Mouse (Mus musculus) kidney, embryonic 15.5 days (tissue): ENCODE measurements at regions not wholly inside any gene's neighbourhood (a gene's known extent, or its start where the extent isn't known, plus 50 kb on each side); places are given as distances from the start of the nearest gene placed in this dataset.
A peak's percentile ranks its signal among the peaks of the same experiment; 100 is the strongest.

Source experiments
- ATAC-seq: fragments of 200-750 bp; cut with Nextera tagmentation; replicated peaks from 2 replicates; pipeline ENCODE4 v1.8.0; 2017; ENCODE audit warnings: moderate TSS enrichment; ENCODE audit not compliant: low FRiP score
- H3K27ac ChIP-seq: fragments of 300-500 bp; sonication (generic); 2 replicates; pipeline ENCODE4 v1.5.1; 2015; ENCODE audit warnings: mild to moderate bottlenecking, inconsistent platforms
- H3K27me3 ChIP-seq: fragments of 300-500 bp; sonication (generic); 2 replicates; pipeline ENCODE4 v1.6.1; 2015; ENCODE audit warnings: inconsistent platforms
- H3K36me3 ChIP-seq: fragments of 300-500 bp; sonication (generic); 2 replicates; pipeline ENCODE4 v1.6.1; 2015; ENCODE audit warnings: inconsistent platforms
- H3K4me1 ChIP-seq: fragments of 300-500 bp; sonication (generic); 2 replicates; pipeline ENCODE4 v1.6.1; 2015; ENCODE audit warnings: inconsistent platforms
- H3K4me2 ChIP-seq: fragments of 300-500 bp; sonication (generic); 2 replicates; pipeline ENCODE4 v1.6.1; 2015; ENCODE audit warnings: moderate library complexity, mild to moderate bottlenecking, inconsistent platforms
- H3K4me3 ChIP-seq: fragments of 300-500 bp; sonication (generic); replicated peaks from 2 replicates; pipeline ENCODE4 v1.5.1; 2015; ENCODE audit warnings: mild to moderate bottlenecking, inconsistent platforms
- H3K9ac ChIP-seq: fragments of 300-500 bp; sonication (generic); 2 replicates; pipeline ENCODE4 v1.6.1; 2015; ENCODE audit warnings: mild to moderate bottlenecking, inconsistent platforms
- H3K9me3 ChIP-seq: fragments of 300-500 bp; sonication (generic); replicated peaks from 2 replicates; pipeline ENCODE4 v1.6.1; 2016; ENCODE audit warnings: inconsistent platforms
- WGBS: fragments of 180-500 bp; shearing (Covaris S2); methylation state at CpG from one replicate; pipeline ENCODE4 v1.1.7; 2015; ENCODE audit warnings: mixed read lengths; 5-methylcytosine and 5-hydroxymethylcytosine counted together

GRCm38 (mm10) chr1:193575986-193576713, 206.1 kb upstream of the Camk1g start:
- peaks cover 13% of the 10 kb centered on the region; the same call in 1 of the 2 replicates for H3K4me1 ChIP-seq
- ATAC-seq: peak; percentile 91
- WGBS: 9% methylated on average over 12 of the region's 12 CpGs
- no peaks in the 10 kb centered on the region for H3K9me3 ChIP-seq
- no peak overlapping the region for H3K4me2 ChIP-seq
- H3K9ac ChIP-seq: no peak overlapping the region
- no peak overlapping the region for H3K27ac ChIP-seq
- peaks cover 12% of the 10 kb centered on the region; the same call in 1 of the 2 replicates for H3K27me3 ChIP-seq
- no peaks in the 10 kb centered on the region for H3K36me3 ChIP-seq
- no peak overlapping the region for H3K4me3 ChIP-seq

GRCm38 (mm10) chr1:193572827-193573226, 202.7 kb upstream of the Camk1g start:
- ATAC-seq: no peak
- Histone ChIP-seq H3K27me3 (peaks cover 12% of the 10 kb centered on the region; the same call in 1 of the 2 replicates), H3K4me2 (no peak overlapping the region), H3K36me3 (no peaks in the 10 kb centered on the region), H3K9ac (no peak overlapping the region), H3K9me3 (no peaks in the 10 kb centered on the region; the same call in 1 of the 2 replicates), H3K4me1 (peaks cover 17% of the 10 kb centered on the region), H3K4me3 (no peak overlapping the region), H3K27ac (no peak overlapping the region)
- 87% methylated on average over 2 of the region's 2 CpGs for WGBS

GRCm38 (mm10) chr1:193572411-193572810, 202.3 kb upstream of the Camk1g start:
- no peaks in the 10 kb centered on the region; the same call in 1 of the 2 replicates for H3K9me3 ChIP-seq
- no peak for ATAC-seq
- H3K4me3 ChIP-seq: no peak overlapping the region
- H3K4me1 ChIP-seq: peaks cover 13% of the 10 kb centered on the region
- H3K9ac ChIP-seq: no peak overlapping the region
- no peak overlapping the region for H3K4me2 ChIP-seq
- H3K27me3 ChIP-seq: peaks cover 12% of the 10 kb centered on the region; the same call in 1 of the 2 replicates
- no peaks in the 10 kb centered on the region for H3K36me3 ChIP-seq
- 89% methylated on average over 3 of the region's 3 CpGs for WGBS
- no peak overlapping the region for H3K27ac ChIP-seq

GRCm38 (mm10) chr1:193571088-193571487, 201.0 kb upstream of the Camk1g start:
- H3K36me3 ChIP-seq: no peaks in the 10 kb centered on the region
- no peak overlapping the region for H3K9ac ChIP-seq
- H3K4me2 ChIP-seq: no peak overlapping the region
- no peak overlapping the region for H3K4me3 ChIP-seq
- no peak for ATAC-seq
- peaks cover 12% of the 10 kb centered on the region; the same call in 1 of the 2 replicates for H3K27me3 ChIP-seq
- H3K9me3 ChIP-seq: no peaks in the 10 kb centered on the region; the same call in 1 of the 2 replicates
- no peak overlapping the region for H3K27ac ChIP-seq
- H3K4me1 ChIP-seq: peaks cover 10% of the 10 kb centered on the region

GRCm38 (mm10) chr1:193568586-193569174, 198.6 kb upstream of the Camk1g start:
- WGBS: 48% methylated on average over 4 of the region's 4 CpGs
- ATAC-seq: peak; percentile 59; the same call in 1 of the 2 replicates

DNA sequence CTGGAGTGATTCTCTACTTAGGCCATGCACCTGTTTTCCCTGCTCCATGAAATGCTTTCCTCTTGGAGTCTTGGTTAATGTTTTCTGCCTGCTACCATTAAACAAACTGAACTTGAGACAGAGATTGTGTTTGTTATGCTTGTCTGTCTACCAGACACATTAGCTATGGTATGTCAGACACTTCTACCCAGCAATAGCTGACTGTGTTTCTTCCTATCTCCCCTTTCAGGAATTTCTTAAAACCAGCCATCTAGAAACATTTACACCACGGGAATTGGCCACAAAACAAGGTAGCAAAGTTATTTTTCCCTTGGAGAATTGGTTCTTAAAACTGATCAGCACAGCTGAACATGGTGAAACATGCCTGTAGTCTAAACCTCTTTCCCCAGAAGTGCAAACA, 197.1 kb upstream of the Camk1g start:
- ATAC-seq: 0 out of 2 replicates have a peak, but pooled peaks have one; percentile 38
- no peaks in the 10 kb centered on the region for H3K27me3 ChIP-seq
- no peak overlapping the region for H3K27ac ChIP-seq
- no peak overlapping the region for H3K4me2 ChIP-seq
- H3K9ac ChIP-seq: no peak overlapping the region
- H3K9me3 ChIP-seq: no peaks in the 10 kb centered on the region; the same call in 1 of the 2 replicates
- 56% methylated on average over 1 of the region's 1 CpGs for WGBS
- no peak overlapping the region for H3K4me3 ChIP-seq
- no peaks in the 10 kb centered on the region for H3K36me3 ChIP-seq
- H3K4me1 ChIP-seq: peaks cover 8% of the 10 kb centered on the region

More at GRCm38 (mm10) chr1:193568586-193569174, 198.6 kb upstream of the Camk1g start:
- H3K4me2 ChIP-seq: no peak overlapping the region
- peaks cover 8% of the 10 kb centered on the region for H3K4me1 ChIP-seq
- H3K9me3 ChIP-seq: no peaks in the 10 kb centered on the region; the same call in 1 of the 2 replicates
- no peak overlapping the region for H3K27ac ChIP-seq
- H3K27me3 ChIP-seq: peaks cover under 1% of the 10 kb centered on the region; the same call in 1 of the 2 replicates
- no peaks in the 10 kb centered on the region for H3K36me3 ChIP-seq
- H3K4me3 ChIP-seq: no peak overlapping the region
- no peak overlapping the region for H3K9ac ChIP-seq

DNA sequence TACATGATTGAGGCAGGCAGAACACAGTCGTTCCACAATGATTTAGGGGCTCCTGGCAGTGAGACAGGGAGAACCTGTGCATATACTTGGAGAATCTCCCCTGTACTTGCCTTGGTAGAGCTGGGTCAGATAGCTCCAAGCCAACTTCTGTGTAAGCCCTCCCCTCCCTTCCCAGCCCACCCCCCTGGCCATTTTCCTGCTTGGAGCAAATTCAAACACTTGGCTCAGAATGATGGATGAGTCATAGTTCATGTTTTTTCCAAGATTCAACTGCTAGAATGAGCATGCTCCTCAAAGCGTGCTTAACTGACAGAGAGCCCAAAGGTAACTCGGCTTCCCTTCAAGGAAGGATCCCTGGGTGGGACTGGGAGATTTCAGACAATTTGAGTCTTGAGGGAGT, 194.1 kb upstream of the Camk1g start:
- H3K4me3 ChIP-seq: no peak overlapping the region
- 52% methylated on average over 3 of the region's 3 CpGs for WGBS
- no peaks in the 10 kb centered on the region for H3K9me3 ChIP-seq
- H3K36me3 ChIP-seq: no peaks in the 10 kb centered on the region
- H3K9ac ChIP-seq: no peak overlapping the region
- no peak overlapping the region for H3K27ac ChIP-seq
- no peak overlapping the region for H3K4me2 ChIP-seq
- ATAC-seq: no peak
- peaks cover 6% of the 10 kb centered on the region for H3K4me1 ChIP-seq
- no peaks in the 10 kb centered on the region for H3K27me3 ChIP-seq

- Histone ChIP-seq H3K9ac (no peak overlapping the region), H3K4me1 (peaks cover 6% of the 10 kb centered on the region), H3K4me3 (no peak overlapping the region), H3K36me3 (no peaks in the 10 kb centered on the region), H3K9me3 (no peaks in the 10 kb centered on the region), H3K27me3 (no peaks in the 10 kb centered on the region), H3K27ac (no peak overlapping the region), H3K4me2 (no peak overlapping the region)
- 89% methylated on average over 2 of the region's 2 CpGs for WGBS
- no peak for ATAC-seq
Measured at GRCm38 (mm10) chr1:193562242-193562641, 192.1 kb upstream of the Camk1g start.

DNA sequence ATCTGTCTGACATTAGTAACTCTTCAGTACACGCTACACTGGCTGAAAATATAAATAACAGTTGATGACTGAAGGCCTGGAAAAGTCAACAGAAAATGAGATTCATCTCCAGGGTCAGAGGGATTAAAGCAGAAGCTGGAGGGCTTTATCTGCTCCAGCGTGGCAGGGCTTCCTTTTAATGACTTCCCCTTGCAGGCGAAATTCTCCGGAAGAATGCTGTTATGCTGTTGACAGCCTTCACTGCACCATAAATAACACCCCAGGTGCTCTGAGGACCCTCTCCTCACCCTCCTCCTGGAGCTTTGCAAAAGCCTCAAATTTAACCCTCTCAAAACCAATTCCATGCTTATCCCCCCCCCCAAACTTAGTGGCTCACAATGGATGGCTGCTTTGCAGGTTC, 188.0 kb upstream of the Camk1g start:
- no peak overlapping the region for H3K4me3 ChIP-seq
- H3K4me1 ChIP-seq: peaks cover 6% of the 10 kb centered on the region
- no peak overlapping the region for H3K27ac ChIP-seq
- no peak overlapping the region for H3K9ac ChIP-seq
- 0 out of 2 replicates have a peak, but pooled peaks have one; percentile 66 for ATAC-seq
- 13% methylated on average over 4 of the region's 4 CpGs for WGBS
- H3K4me2 ChIP-seq: no peak overlapping the region
- no peaks in the 10 kb centered on the region for H3K36me3 ChIP-seq
- no peaks in the 10 kb centered on the region for H3K27me3 ChIP-seq
- H3K9me3 ChIP-seq: no peaks in the 10 kb centered on the region

GRCm38 (mm10) chr1:193554731-193555130, 184.6 kb upstream of the Camk1g start:
- no peak overlapping the region for H3K4me3 ChIP-seq
- H3K9ac ChIP-seq: no peak overlapping the region
- H3K36me3 ChIP-seq: no peaks in the 10 kb centered on the region
- no peaks in the 10 kb centered on the region for H3K9me3 ChIP-seq
- WGBS: 86% methylated on average over 3 of the region's 3 CpGs
- H3K4me2 ChIP-seq: no peak overlapping the region
- no peak for ATAC-seq
- H3K4me1 ChIP-seq: peaks cover 6% of the 10 kb centered on the region
- no peaks in the 10 kb centered on the region for H3K27me3 ChIP-seq
- H3K27ac ChIP-seq: no peak overlapping the region

GRCm38 (mm10) chr1:193552348-193552747, 182.2 kb upstream of the Camk1g start:
- Histone ChIP-seq H3K36me3 (no peaks in the 10 kb centered on the region), H3K4me2 (no peak overlapping the region), H3K9ac (no peak overlapping the region), H3K4me1 (no peaks in the 10 kb centered on the region), H3K9me3 (no peaks in the 10 kb centered on the region), H3K4me3 (no peak overlapping the region), H3K27ac (no peak overlapping the region), H3K27me3 (no peaks in the 10 kb centered on the region)
- 78% methylated on average over 2 of the region's 2 CpGs for WGBS
- ATAC-seq: no peak

- no peak overlapping the region for H3K27ac ChIP-seq
- ATAC-seq: no peak
- no peak overlapping the region for H3K4me3 ChIP-seq
Measured at GRCm38 (mm10) chr1:193551340-193551739, 181.2 kb upstream of the Camk1g start.

More at GRCm38 (mm10) chr1:193551340-193551739, 181.2 kb upstream of the Camk1g start:
- Histone ChIP-seq H3K36me3 (no peaks in the 10 kb centered on the region), H3K9ac (no peak overlapping the region), H3K27me3 (no peaks in the 10 kb centered on the region), H3K4me1 (no peaks in the 10 kb centered on the region), H3K4me2 (no peak overlapping the region), H3K9me3 (no peaks in the 10 kb centered on the region)
- WGBS: 38% methylated on average over 1 of the region's 1 CpGs
